Mouse (Mus musculus): Measurements from ENCODE around the gene Ppif.
A peak's percentile ranks its signal among the peaks of the same experiment; 100 is the strongest.

Ppif gene

GRCm38 (mm10) chr14:25694569-25694897 is 579 bp downstream of the Ppif start:
- DNase-seq (ENCODE audit: low read depth, low spot score) = peak; percentile 47

- DNase-seq (ENCODE audit: low read depth, low spot score) = peak; percentile 36
Measured at GRCm38 (mm10) chr14:25695059-25695458, 1.1 kb downstream of the Ppif start.

DNA sequence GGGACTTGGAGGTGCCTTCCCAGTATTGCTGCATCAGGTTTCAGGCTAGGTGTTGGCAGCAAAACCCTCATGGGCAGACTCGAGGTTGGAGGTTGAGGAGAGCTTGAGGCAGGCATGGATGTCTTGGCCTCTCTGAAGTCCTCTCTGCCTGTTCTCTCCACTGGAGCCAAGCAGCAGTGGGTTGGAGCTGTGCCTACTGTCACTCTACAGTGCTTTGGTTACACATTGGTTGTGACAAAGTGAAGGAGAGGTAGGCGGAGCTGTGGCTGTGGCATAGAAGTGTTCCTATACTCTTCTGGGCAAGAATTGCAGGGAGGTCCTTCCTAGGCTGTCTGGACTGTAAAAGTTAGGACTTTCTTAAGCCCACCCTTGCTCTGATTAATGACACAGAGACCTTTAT is 2.4 kb downstream of the Ppif start:
- DNase-seq (ENCODE audit: low read depth, low spot score) = no peak

GRCm38 (mm10) chr14:25701986-25702385 is 8.0 kb downstream of the Ppif start:
- DNase-seq (ENCODE audit: low read depth, low spot score) = peak; percentile 58

DNA sequence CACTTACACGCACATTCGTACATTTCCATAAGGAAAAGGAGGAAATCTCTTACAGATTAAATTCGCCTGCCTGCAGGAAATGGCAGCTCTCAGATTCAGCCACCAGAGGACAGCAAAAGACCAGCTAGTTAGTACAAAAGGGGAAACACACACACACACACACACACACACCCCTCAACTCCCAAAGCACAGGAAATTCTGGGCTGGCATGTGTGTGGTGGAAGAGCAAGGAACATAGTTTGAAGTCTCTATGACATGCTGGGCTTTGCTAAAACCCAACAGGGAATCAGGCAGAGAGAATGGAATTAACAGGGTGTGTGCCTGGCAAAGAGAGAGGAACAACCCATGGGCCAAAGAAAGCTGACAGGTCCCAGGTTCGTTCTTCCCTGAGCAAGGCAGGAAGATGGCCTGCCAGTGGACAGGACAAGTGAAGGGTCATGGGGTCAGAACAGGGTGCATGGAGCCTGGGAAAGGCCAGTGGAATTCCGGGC is 13.8 kb downstream of the Ppif start:
- peak; percentile 64 for DNase-seq (ENCODE audit: low read depth, low spot score)

- DNase-seq (ENCODE audit: low read depth, low spot score) = no peak
Measured at GRCm38 (mm10) chr14:25708451-25708850, 14.5 kb downstream of the Ppif start.

DNA sequence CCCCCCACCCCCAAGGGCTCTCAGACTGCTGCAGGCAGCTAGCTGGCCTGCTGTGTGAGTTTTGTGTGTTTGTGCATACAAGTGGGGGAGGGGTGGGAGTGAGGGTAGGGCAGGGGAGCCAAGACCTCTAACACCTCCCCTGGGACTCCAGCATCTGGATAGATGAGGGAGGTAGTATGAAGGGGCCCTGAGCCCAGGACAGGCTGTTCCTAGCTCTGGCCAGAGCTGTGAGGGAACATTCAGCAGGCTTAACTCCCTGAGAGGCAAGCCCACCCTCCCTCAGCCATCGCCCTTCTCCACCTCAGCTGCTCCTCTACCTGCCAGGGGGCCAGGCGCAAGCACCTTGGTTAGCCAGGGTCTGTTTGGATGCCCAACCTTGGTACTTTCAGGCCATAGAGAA is 15.0 kb downstream of the Ppif start:
- no peak for DNase-seq (ENCODE audit: low read depth, low spot score)

- DNase-seq (ENCODE audit: low read depth, low spot score) = no peak
Measured at GRCm38 (mm10) chr14:25710073-25710472, 16.1 kb downstream of the Ppif start.

GRCm38 (mm10) chr14:25710681-25711080 is 16.7 kb downstream of the Ppif start:
- DNase-seq (ENCODE audit: low read depth, low spot score) = no peak

DNA sequence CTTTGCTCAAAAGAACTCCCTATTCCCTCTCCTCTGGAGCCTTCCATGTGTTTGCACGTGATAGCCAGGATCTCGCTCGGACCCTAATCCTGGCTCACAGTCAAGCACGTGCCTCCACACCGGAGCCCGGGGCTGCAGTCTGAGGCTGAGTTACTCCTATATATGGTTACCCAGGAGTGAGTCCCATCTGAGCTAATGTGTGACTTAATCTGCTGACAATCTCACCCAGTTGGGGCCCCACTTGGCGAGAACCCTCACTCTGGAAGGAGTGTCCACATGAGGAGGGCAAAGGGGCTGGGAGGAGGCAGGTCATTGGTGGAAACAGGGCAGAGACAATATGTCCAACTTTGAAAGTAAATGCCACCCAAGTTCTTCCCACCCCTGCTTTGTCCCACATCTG is 17.2 kb downstream of the Ppif start:
- DNase-seq (ENCODE audit: low read depth, low spot score) = no peak

GRCm38 (mm10) chr14:25711602-25712001 is 17.6 kb downstream of the Ppif start:
- DNase-seq (ENCODE audit: low read depth, low spot score) = no peak

- peak; percentile 49 for DNase-seq (ENCODE audit: low read depth, low spot score)
Measured at GRCm38 (mm10) chr14:25713443-25713842, 19.5 kb downstream of the Ppif start.

DNA sequence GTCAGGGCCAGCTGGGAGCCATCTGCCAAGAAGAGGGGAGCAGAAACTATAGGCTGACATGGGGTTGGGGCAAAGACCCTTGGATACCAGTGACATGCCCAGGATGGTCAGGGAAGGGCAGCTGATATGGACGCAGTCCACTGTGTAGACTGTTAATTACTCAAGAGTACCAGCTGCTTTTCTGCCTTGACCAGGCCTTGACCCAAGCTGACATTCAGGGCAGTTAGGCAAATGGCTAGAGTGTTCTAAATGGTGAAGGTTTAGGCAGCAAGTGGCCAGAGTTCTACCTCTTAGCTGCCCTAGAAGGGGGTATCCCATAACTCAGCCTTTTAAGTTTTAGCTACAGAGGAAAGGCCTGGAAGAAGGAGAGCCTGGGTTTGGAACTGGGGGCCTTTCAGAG is 22.6 kb downstream of the Ppif start:
- DNase-seq (ENCODE audit: low read depth, low spot score) = no peak

GRCm38 (mm10) chr14:25717718-25718117 is 23.8 kb downstream of the Ppif start:
- no peak for DNase-seq (ENCODE audit: low read depth, low spot score)

DNA sequence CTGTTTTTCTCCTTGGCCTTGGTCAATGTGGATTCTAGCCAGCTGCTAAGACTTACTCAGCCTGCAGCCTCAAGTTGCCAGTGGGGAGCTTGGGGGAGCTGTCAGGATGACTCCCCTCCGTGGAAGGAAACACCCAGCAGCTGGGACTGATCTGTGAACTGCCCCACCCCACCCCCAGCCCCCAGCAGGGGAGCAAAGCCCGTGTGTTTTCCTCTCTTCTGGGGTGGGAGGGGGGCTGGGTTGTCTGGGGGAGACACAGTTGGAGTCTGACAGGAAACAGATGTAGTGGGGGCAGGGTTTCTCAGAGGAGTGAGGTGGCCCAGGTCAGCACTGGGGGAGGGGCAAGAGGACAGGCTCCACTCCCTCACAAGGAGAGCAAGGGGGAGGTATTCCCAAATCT is 24.5 kb downstream of the Ppif start:
- peak; percentile 29 for DNase-seq (ENCODE audit: low read depth, low spot score)

DNA sequence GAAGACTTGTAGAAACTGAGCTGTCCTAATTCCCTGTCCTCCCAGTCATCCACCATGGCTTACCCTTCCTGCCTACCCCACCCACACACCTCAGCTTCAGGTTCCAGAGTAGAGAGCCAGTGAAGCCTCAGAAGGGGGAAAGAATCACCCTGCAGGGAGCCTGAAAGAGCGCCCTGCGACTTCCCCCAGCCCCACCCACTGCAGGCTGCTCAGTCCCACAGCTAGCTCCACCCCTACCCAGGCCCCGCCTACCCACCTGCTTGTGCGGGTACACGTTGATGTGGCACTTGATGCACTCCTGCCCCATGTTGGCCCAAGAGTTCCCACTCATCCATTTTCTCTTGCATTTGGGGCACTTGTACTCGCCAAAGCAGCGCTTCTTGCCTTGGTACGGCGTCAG is 25.4 kb downstream of the Ppif start:
- DNase-seq (ENCODE audit: low read depth, low spot score) = peak; percentile 88

DNA sequence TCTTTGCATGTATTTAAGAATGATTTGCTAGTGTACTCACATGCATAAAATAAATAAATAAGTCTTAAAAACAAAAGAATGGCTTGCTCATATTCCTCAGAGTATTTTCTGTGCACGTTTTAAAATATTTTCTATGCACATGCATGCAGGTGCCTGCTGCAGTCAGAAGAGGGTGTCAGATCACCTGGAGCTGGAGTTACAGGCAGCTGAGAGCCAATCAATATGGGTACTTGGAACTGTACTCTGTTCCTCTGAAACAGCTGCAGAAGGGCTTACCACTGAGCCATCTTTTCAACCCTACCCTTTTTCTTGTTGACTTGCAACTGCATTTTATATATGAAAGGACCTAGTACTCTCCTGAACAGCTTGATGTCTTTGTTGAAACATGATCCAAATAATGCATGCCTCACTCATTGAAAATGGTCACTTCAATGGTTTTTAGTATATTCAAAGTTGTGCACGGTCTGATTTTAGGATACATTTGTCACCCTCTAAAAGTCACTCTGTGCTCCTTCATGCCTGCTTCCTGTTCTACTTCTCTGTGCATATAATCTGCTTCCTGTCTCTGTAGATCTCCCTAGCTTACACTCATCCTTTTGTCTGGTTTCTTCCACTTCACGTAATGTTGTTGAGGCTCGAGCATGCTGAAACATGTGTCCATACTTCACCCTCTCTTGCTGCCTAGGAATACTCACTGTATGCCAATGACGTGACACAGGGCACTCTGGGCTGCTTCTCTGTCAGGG is 27.2 kb downstream of the Ppif start:
- peak; percentile 34 for DNase-seq (ENCODE audit: low read depth, low spot score)

- peak; percentile 28 for DNase-seq (ENCODE audit: low read depth, low spot score)
Measured at GRCm38 (mm10) chr14:25725032-25725497, 31.1 kb downstream of the Ppif start.

GRCm38 (mm10) chr14:25725690-25726089 is 31.7 kb downstream of the Ppif start:
- no peak for DNase-seq (ENCODE audit: low read depth, low spot score)

DNA sequence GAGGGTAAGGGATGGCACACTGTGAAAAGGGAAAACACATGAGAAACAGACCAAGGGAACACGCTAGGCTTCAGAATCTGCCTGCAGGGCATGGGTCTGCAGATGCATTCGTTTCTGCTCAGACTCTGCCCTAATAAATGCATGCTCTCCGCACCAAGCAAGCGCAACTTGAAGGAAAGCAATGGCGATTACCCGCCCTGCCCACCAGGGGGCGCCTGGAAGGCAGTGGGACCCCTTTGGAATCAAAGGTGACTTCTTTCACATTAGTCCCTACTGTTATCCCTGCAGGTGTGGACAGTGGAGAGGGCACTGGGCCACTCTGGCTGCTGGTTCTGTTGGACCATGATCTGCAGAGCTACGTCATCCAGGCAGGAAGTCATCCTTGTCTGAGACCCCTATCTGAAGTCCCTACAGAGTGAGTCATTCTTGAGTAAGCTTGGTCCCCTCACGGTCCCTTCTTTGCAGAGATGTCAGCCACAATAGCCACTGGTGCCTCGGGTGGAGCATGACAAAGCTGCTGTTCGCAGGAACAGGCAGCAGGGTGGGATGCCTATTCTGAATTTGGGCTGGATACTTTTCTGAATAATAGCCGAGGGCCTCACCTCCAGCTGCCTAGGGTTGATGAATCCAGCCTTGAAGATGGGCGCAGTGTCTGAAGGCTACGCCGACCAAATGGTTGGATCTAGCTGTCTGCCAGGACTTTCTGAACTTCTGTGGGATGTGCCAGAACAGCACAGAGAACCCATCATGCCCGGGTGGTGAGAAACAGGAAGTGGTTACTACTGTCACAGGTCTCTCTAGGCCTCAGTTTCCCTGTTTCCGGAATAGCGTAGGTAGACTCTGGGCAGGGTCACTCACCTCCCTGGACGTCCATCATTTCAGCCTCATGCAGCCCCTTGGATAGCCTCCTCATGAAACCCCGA is 32.5 kb downstream of the Ppif start:
- DNase-seq (ENCODE audit: low read depth, low spot score) = peak; percentile 78

DNA sequence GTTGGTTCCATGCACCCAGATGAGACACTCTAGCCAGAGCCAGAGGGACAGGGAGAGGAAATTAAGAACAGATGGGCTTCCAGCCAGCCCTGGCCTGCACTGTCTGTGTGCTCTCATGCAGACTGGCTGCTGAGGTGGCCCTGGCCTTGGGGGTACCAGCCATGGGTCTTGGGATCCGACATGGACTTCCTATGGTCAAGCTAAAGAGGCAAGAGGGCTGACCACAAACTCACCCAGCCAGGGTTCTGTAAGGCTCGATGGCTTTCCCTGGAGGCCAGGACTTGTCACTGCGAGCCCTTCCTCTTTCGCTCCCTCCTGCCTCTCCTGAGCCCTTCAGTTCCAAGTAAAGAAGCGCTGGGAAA is 33.2 kb downstream of the Ppif start:
- DNase-seq (ENCODE audit: low read depth, low spot score) = no peak
